Mouse (Mus musculus): ENCODE data around the gene Leng1. TPM values are rescaled to one million over a fixed set of nuclear protein-coding genes. Genes with fewer than 3 reads are reported as not detected.

The Leng1 gene
- polyA plus RNA-seq (2021; fragmentation: Nextera tagmentation): 5.6 and 6.7 TPM in 2 replicates
- long read RNA-seq, experiment 1, transcript Leng1-201 (4 exons, 2,222 nt): major isoform, 29 of 32 reads
- long read RNA-seq, experiment 1, partial matches to known transcripts: 2 of 32 reads
- long read RNA-seq, experiment 1, other reads (novel, unspliced or antisense): 1 of 32 reads
- long read RNA-seq, experiment 2, transcript Leng1-201 (4 exons, 2,222 nt): major isoform, 16 of 19 reads
- long read RNA-seq, experiment 2, partial matches to known transcripts: 3 of 19 reads
- long read RNA-seq, experiment 2, other reads (novel, unspliced or antisense): 0 of 19 reads

DNA sequence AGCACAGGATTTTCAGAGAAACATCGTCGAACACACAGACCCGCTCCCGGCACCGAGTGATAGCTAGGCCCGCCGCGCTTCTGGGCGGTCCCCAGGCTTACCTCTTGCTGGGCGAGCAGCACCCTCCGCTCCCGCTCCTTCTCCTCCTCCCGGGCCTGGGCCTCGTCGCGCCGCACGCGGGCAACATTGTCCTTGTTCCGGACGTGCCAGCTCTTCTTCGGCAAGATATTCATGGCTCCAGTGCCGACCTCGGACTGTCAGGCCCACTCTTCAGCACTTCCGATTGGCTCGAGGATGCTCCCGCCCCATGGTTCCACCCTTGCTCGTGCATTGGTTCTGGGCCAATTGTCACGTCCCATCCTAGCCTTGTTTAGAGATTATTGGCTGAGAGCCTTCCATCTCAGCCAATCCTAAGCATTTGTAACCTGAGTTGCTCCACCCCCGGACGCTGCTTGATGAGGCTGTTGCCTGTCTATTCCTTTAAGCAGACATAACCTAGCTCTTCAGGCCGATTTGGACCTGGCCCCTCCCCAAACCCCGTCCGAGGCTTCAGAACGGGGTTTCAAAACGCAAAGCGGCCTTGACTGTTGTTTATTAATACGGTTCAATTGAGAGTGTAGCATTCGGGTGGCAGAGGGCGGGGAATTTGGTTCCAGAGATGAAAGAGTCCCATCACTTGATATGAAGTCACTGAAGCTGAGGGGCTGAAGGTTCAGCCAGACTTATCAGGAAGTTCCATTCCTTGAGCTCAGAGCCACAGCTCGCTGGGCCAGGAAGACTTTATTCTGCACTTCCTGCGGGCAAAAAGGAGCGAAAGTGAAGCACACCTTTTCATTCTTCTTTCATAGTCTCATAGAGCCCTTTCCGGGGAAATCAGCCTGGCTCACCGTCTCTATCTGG is at the start of gene Leng1:
Gene Leng1, minus strand, starts transcription at position 626 of the 900 bp plus-strand sequence.

DNA sequence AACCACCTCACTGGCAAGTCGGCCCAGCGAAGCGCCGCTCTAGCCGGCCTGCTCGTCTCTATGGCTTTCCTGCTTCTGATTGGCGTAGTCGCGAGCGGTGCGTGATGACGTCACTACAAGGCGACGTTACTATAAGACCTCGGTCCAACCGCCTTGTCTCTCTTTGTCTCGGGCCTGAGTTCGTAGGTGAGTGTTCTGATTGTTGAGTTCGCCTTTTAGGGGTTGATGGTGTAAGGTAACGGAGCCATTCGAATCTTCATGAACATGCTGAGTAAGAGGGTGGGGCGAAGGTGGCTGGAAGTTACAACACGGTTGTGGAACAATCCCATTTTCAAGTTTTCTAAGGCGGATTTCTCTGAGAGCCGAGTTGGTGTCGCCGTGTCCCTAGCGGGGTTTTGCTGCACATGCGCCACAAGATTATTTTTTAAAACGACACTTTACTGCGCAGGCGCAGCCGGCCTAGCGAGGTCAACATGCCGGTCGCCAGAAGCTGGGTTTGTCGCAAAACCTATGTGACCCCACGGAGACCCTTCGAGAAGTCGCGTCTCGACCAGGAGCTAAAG is 38.3 kb upstream of the Leng1 start, which contains the start of gene Rps9:
Gene Rps9, plus strand, starts transcription at position 115 of the 563 bp plus-strand sequence.

GRCm38 (mm10) chr7:3692987-3693808 is 27.6 kb upstream of the Leng1 start, which contains the start of gene Mboat7:
Mboat7 (minus strand) TSS chr7:3693523.

DNA sequence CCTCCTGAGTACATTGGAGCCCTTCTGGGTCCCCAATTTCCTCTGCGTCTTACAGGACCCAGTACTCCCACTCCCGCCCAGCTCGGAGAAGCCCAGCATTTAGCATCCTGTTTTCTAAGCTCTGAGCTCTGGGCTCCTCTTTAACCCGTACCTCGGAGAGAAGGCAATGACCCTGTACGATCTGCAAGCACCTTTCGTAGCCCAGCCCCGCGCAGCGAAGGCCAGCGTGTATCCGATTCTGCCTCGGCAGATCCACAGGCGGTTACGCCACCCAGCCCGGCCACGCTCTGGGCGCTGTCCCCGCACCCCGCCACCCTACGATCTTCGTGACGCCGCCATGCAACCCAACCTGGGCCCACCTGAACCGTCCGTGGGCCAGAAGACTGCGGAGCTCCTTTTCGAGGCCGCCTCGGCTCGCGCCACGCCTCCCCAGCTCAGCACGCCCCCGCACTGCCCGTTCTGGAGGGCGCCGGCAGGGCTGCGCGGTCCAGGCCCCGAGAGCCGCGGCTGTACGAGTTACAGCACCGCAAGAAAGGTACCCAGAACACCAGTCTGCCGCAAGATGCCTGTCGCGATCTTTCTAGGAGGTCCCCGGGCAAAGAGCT is 26.8 kb upstream of the Leng1 start, which contains the start of gene Tsen34:
Gene Tsen34, plus strand, starts transcription at position 482 of the 605 bp plus-strand sequence.

GRCm38 (mm10) chr7:3677342-3677741 is 11.7 kb upstream of the Leng1 start, which contains the start of gene Tmc4:
Tmc4 (minus strand) TSS chr7:3677553.

DNA sequence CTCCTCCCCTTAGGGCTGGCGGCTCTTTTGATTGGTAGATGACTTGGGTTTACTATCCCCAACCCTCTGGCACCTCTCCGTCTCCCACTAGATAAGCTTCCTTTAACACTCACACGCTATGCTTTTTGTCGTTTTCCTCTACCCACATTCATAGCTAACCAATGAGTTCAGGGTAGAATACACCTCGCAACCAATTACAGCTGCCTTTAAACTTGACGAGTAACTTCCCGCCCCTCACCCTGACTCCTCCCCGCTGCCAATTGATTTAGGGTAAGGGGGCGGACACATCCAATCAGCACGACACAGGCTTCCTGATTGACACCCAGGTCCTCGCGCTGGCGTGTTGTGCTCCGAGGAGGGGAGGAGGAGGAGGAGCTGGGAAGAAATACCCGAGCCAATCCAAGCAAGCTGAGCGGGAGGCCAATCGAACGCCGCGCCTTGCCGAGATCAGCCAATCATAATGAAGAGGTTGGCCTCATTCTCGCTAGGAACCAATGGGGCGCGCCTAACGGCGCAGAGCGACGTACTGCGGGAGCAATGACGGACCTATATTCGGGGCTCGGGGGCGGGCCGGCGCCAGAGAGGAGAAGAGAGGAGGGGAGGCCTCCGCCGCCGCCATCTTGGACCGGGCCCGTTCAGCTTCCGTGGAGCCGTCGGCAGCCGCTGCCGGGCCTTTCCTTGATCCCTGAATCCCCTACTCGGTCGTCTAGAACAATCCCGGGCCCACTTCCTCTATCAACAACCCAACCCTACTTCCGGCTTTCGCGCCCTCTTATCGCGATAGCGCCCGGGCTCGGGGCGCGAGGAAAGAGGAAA is 20.8 kb downstream of the Leng1 start, which contains the start of gene Cnot3:
Gene Cnot3, plus strand, starts transcription at position 597 of the 816 bp plus-strand sequence.

GRCm38 (mm10) chr7:3629543-3630477 is 35.8 kb downstream of the Leng1 start, which contains the start of the genes Tfpt and Prpf31:
Tfpt (minus strand) TSS chr7:3629929.
Prpf31 (plus strand) TSS chr7:3629985.

GRCm38 (mm10) chr7:3617242-3617995 is 48.2 kb downstream of the Leng1 start, which contains the start of gene Ndufa3:
Ndufa3 (plus strand) TSS chr7:3617373.

DNA sequence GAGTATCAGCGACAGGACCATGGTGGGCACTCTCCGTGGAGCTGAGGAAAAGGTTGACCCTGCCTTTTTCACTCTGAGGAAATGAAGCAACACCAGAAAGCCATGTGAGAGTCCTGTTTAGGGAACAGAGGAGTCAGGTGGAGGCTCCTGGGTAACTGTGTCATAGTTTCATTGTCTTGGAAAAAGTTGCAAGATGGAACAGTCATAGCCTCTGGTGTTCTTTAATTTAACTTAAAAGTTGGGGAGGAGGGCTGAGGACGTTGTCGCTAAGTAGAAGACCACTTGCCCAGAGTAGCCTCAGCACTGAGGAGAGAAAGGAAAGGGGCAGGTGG is 49.6 kb downstream of the Leng1 start, which contains the start of gene Oscar:
Gene Oscar, minus strand, starts transcription at position 101 of the 332 bp plus-strand sequence.

Other genes starting within 250 kb of the Leng1 start
- 0.86 and 0.98 TPM in 2 replicates for gene Cacng6, start 241.6 kb downstream of the Leng1 start, polyA plus RNA-seq (2021; fragmentation: Nextera tagmentation)
- gene Tarm1, start 163.2 kb downstream of the Leng1 start, polyA plus RNA-seq (2021; fragmentation: Nextera tagmentation): not detected in 2 replicates
- gene Oscar, start 49.7 kb downstream of the Leng1 start, polyA plus RNA-seq (2021; fragmentation: Nextera tagmentation): 0.29 and 0.43 TPM in 2 replicates
- 1,579 and 1,845 TPM in 2 replicates for gene Ndufa3, start 48.5 kb downstream of the Leng1 start, polyA plus RNA-seq (2021; fragmentation: Nextera tagmentation)
- gene Tfpt, start 35.9 kb downstream of the Leng1 start, polyA plus RNA-seq (2021; fragmentation: Nextera tagmentation): 32.7 and 37.1 TPM in 2 replicates
- gene Prpf31, start 35.9 kb downstream of the Leng1 start, polyA plus RNA-seq (2021; fragmentation: Nextera tagmentation): 50.5 and 56.9 TPM in 2 replicates
- 19.6 and 20.0 TPM in 2 replicates for gene Cnot3, start 20.6 kb downstream of the Leng1 start, polyA plus RNA-seq (2021; fragmentation: Nextera tagmentation)
- 0.17 and 0.54 TPM in 2 replicates for gene Tmc4, start 11.7 kb upstream of the Leng1 start, polyA plus RNA-seq (2021; fragmentation: Nextera tagmentation)
- gene Tsen34, start 27.0 kb upstream of the Leng1 start, polyA plus RNA-seq (2021; fragmentation: Nextera tagmentation): 124 and 129 TPM in 2 replicates
- 90.7 and 112 TPM in 2 replicates for gene Mboat7, start 27.7 kb upstream of the Leng1 start, polyA plus RNA-seq (2021; fragmentation: Nextera tagmentation)
- gene Rps9, start 38.2 kb upstream of the Leng1 start, polyA plus RNA-seq (2021; fragmentation: Nextera tagmentation): 1,276 and 1,338 TPM in 2 replicates
- 0.32 and 0.36 TPM in 2 replicates for gene Pirb, start 54.6 kb upstream of the Leng1 start, polyA plus RNA-seq (2021; fragmentation: Nextera tagmentation)
- gene Gm15448, start 159.8 kb upstream of the Leng1 start, polyA plus RNA-seq (2021; fragmentation: Nextera tagmentation): not detected in 2 replicates
- not detected in 2 replicates for gene Pira2, start 179.2 kb upstream of the Leng1 start, polyA plus RNA-seq (2021; fragmentation: Nextera tagmentation)
- not detected in 2 replicates for gene Gm14548, start 232.3 kb upstream of the Leng1 start, polyA plus RNA-seq (2021; fragmentation: Nextera tagmentation)
- not detected in 2 replicates for gene Lilra6, start 249.7 kb upstream of the Leng1 start, polyA plus RNA-seq (2021; fragmentation: Nextera tagmentation)